Mouse (Mus musculus): ENCODE data around the gene Avl9.

Avl9 gene

DNA sequence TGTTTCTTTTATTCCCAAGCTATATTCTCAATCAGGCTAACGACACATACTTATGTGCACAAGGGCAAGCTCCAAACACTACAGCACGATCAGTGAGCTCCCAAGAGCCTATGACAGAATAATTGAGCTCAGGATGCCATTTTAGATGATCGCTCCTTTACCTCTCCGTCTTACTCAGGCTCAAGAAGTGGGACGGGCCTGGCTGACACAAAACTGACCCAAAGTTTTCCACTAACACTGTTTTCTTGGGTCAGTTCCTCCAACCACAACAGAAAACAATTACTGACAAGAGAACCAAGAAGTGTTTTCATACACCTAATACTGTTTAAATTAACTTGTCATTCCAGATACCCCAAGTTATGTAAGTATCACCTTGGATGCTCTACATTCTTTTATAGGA lies 80.1 kb downstream of the Avl9 start:
- DNase-seq (ENCODE audit: low read depth, low spot score), result no peak

GRCm38 (mm10) chr6:56796232-56796631 lies 81.5 kb downstream of the Avl9 start:
- DNase-seq (ENCODE audit: low read depth, low spot score), result no peak

DNA sequence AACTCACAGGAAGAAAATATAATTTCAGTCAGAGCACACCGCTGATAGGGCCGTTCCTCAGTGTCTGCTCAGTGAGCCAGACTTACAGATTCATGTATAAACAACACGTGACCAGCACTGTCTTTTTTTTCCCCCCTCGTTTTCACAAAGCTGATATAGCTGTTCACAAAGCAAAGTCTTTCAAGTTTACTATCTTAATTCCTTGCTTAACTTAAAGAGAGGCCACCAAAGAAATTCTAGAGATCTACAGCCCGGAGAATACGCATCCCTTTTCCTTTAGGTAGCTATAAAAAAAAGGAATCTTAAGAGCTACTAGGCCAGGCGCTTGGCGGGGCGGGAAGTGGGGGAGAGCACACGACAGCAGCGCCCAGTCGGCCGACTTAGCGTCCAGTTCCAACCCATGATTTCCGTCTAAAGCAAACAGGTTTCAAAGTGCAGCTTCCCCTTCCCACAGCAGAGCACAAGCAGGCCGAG lies 82.0 kb downstream of the Avl9 start:
- DNase-seq (ENCODE audit: low read depth, low spot score), result no peak

- DNase-seq (ENCODE audit: low read depth, low spot score), result peak; percentile 78
These were observed 82.8 kb downstream of the Avl9 start, which contains the start of gene Kbtbd2 for GRCm38 (mm10) chr6:56797311-56798151. Kbtbd2 (minus strand) TSS chr6:56797813.

- no peak for DNase-seq (ENCODE audit: low read depth, low spot score)
These were observed 83.4 kb downstream of the Avl9 start for GRCm38 (mm10) chr6:56798152-56798465.

DNA sequence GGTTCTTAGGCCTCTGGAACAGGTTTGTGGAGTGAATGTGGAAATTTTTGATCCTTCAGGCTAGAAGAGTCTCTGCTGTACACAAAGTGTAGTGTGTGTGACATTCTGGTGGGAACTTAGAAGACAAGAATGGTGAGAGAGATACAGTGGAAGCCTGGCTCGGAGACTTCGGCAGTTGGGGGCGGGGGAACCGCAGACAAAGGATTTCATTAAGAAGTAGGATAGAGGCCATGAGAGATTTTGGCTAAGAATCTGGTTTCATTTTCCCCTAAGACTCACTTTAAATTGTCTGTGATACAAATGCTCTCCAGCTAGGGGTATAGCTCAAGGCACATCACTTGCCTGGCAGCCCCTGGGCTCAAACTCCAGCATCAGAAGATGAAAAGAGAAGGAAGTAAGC lies 90.3 kb downstream of the Avl9 start:
- no peak for DNase-seq (ENCODE audit: low read depth, low spot score)

DNA sequence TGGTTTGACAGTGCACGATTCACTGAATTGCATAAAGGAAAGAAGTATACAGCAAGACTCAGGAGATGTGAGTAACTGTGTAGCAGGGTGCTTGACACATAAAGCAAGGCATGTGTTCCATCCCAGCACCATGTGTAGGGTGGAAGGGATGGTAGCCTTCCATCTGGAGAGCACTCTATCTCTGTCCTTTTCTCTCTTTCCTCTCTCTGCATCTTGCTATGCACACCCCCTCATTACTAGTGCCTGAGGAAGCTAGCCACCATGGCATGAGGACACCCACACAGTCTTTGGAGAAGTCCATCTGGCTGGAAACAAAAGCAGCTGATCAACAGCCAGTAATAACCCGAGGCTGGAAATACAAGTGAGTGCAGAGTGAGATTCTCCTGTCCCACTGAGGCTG lies 91.5 kb downstream of the Avl9 start:
- no peak for DNase-seq (ENCODE audit: low read depth, low spot score)

- DNase-seq (ENCODE audit: low read depth, low spot score), result peak; percentile 45
These were observed 94.0 kb downstream of the Avl9 start for GRCm38 (mm10) chr6:56808656-56809055.

Measured in retina, adult 2 months (tissue).